Mouse (Mus musculus): Measurements from ENCODE around the gene Golt1a. TPM values are rescaled to one million over a fixed set of nuclear protein-coding genes. Genes with fewer than 3 reads are reported as not detected.

The Golt1a gene
- total and polyA plus RNA-seq, 3 experiments, result not detected

- H3K79me2 ChIP-seq (ENCODE audit: control insufficient read depth, insufficient read depth, low read length, poor library complexity), result no peaks in the 10 kb centered on the region
- no peak overlapping the region for H3K4me3 ChIP-seq (ENCODE audit: control insufficient read depth in 1 of 2, insufficient read depth in 1 of 2, low read depth in 2 of 2, low read length in 2 of 2)
- no peaks in the 10 kb centered on the region for H3K9me3 ChIP-seq (replicated peaks; ENCODE audit: insufficient read depth, low read length)
- peaks cover 0 to 6% of the 10 kb centered on the region in 2 experiments; a peak in 2 of 4 replicates for H3K36me3 ChIP-seq (ENCODE audit: control insufficient read depth in 1 of 2, insufficient read depth in 2 of 2, low read length in 2 of 2)
- no peak overlapping the region for H3K9ac ChIP-seq (ENCODE audit: control insufficient read depth, low read depth, low read length, poor library complexity, severe bottlenecking)
- no peak for DNase-seq (ENCODE audit: low read depth, low spot score)
- peaks cover 1 to 6% of the 10 kb centered on the region in 2 experiments for H3K27me3 ChIP-seq (ENCODE audit: control insufficient read depth in 1 of 2, insufficient read depth in 2 of 2, low read length in 2 of 2)
- peaks cover 0 to 16% of the 10 kb centered on the region in 2 experiments; a peak in 2 of 4 replicates for H3K4me1 ChIP-seq (ENCODE audit: control insufficient read depth in 1 of 2, insufficient read depth in 2 of 2, low read length in 2 of 2)
- TF ChIP-seq MAFK (IDR thresholded peaks at IDR 0.05; ENCODE audit: borderline replicate concordance, low read depth, low read length) (no peak), GABPA (IDR thresholded peaks at IDR 0.05; ENCODE audit: low read depth, low read length) (no peak), E2F4 (IDR thresholded peaks at IDR 0.05; ENCODE audit: borderline replicate concordance, low read depth, low read length) (no peak), TCF12 (IDR thresholded peaks at IDR 0.05; ENCODE audit: low read depth, low read length) (no peak), GATA1 (IDR thresholded peaks at IDR 0.05; ENCODE audit: low read depth, low read length) (0 out of 2 replicates have a peak, but pooled peaks have one; percentile 20), BHLHE40 (IDR thresholded peaks at IDR 0.05; ENCODE audit: borderline replicate concordance, low read depth, low read length) (no peak), EP300 (IDR thresholded peaks at IDR 0.05; ENCODE audit: low read depth in 1 of 2, low read length in 2 of 2) (0 out of 4 replicates have a peak, but pooled peaks of 1 of the 2 experiments have one; percentile 15), CHD1 (IDR thresholded peaks at IDR 0.05; ENCODE audit: low read depth, low read length) (no peak), NELFE (IDR thresholded peaks at IDR 0.05; ENCODE audit: low read depth, low read length) (no peak), MYB (IDR thresholded peaks at IDR 0.05; ENCODE audit: low read depth, low read length) (no peak), RCOR1 (IDR thresholded peaks at IDR 0.05; ENCODE audit: low read depth, low read length) (0 out of 2 replicates have a peak, but pooled peaks have one; percentile 39), ZNF384 (IDR thresholded peaks at IDR 0.05; ENCODE audit: low read depth, low read length) (no peak), USF1 (IDR thresholded peaks at IDR 0.05; ENCODE audit: low read depth, low read length) (no peak), TBP (IDR thresholded peaks at IDR 0.05; ENCODE audit: low read depth, low read length) (no peak), POLR2AphosphoS5 (IDR thresholded peaks at IDR 0.05; ENCODE audit: borderline replicate concordance, low read depth, low read length) (no peak)
- no peak overlapping the region for H3K27ac ChIP-seq (ENCODE audit: control insufficient read depth, low read depth, low read length)
Observed at GRCm38 (mm10) chr1:133364890-133365289, 55.3 kb downstream of the Golt1a start.

GRCm38 (mm10) chr1:133366951-133367605, 57.5 kb downstream of the Golt1a start:
- H3K27me3 ChIP-seq (ENCODE audit: control insufficient read depth in 1 of 2, insufficient read depth in 2 of 2, low read length in 2 of 2), result peaks cover 1 to 6% of the 10 kb centered on the region in 2 experiments
- H3K4me1 ChIP-seq (ENCODE audit: control insufficient read depth in 1 of 2, insufficient read depth in 2 of 2, low read length in 2 of 2), result peaks cover 0 to 16% of the 10 kb centered on the region in 2 experiments; a peak in 2 of 4 replicates
- no peak for TF ChIP-seq SIN3A (IDR thresholded peaks at IDR 0.05; ENCODE audit: low read length)
- TF ChIP-seq CHD1 (IDR thresholded peaks at IDR 0.05; ENCODE audit: low read depth, low read length), result no peak
- no peak for TF ChIP-seq USF1 (IDR thresholded peaks at IDR 0.05; ENCODE audit: low read depth, low read length)
- TF ChIP-seq MEF2A (IDR thresholded peaks at IDR 0.05; ENCODE audit: extremely low read depth, insufficient replicate concordance, low read depth, low read length, poor library complexity, severe bottlenecking), result no peak
- H3K27ac ChIP-seq (ENCODE audit: control insufficient read depth, low read depth, low read length), result no peak overlapping the region
- no peak for DNase-seq (ENCODE audit: low read depth, low spot score)
- no peaks in the 10 kb centered on the region for H3K9me3 ChIP-seq (replicated peaks; ENCODE audit: insufficient read depth, low read length)
- no peaks in the 10 kb centered on the region for H3K79me2 ChIP-seq (ENCODE audit: control insufficient read depth, insufficient read depth, low read length, poor library complexity)
- peaks cover 0 to 6% of the 10 kb centered on the region in 2 experiments; a peak in 2 of 4 replicates for H3K36me3 ChIP-seq (ENCODE audit: control insufficient read depth in 1 of 2, insufficient read depth in 2 of 2, low read length in 2 of 2)
- no peak overlapping the region for H3K4me3 ChIP-seq (ENCODE audit: control insufficient read depth in 1 of 2, insufficient read depth in 1 of 2, low read depth in 2 of 2, low read length in 2 of 2)
- no peak overlapping the region for H3K9ac ChIP-seq (ENCODE audit: control insufficient read depth, low read depth, low read length, poor library complexity, severe bottlenecking)

Measured in MEL (cell line).